Mouse (Mus musculus): ENCODE measurements around the gene Spata17.

- TF ChIP-seq CTCF (IDR thresholded peaks at IDR 0.05) (no peak), POLR2A (IDR thresholded peaks at IDR 0.05; ENCODE audit: insufficient read depth, low read depth, low read length) (no peak)
These were observed 19.9 kb upstream of the Spata17 start for GRCm38 (mm10) chr1:187235161-187235560.

Data from heart, adult 2 months (tissue).